Mouse (Mus musculus) urinary bladder, adult 2 months (tissue): Measurements from ENCODE around the gene Pkn1. TPM values are rescaled to one million over a fixed set of nuclear protein-coding genes. Genes with fewer than 3 reads are reported as not detected.

Source experiments
- DNase-seq: peaks from one replicate; pipeline ENCODE4 v3.0.0; 2022; ENCODE audit warnings: low spot score
- polyA plus RNA-seq: library from polyadenylated mRNA; depleted of rRNA; stranded (reverse); fragments of >200 nt; gene quantifications from 2 replicates; pipeline ENCODE4 v1.2.3, GENCODE M21; 2012

The Pkn1 gene
- polyA plus RNA-seq, 1 experiment, result 39.0 TPM

DNA sequence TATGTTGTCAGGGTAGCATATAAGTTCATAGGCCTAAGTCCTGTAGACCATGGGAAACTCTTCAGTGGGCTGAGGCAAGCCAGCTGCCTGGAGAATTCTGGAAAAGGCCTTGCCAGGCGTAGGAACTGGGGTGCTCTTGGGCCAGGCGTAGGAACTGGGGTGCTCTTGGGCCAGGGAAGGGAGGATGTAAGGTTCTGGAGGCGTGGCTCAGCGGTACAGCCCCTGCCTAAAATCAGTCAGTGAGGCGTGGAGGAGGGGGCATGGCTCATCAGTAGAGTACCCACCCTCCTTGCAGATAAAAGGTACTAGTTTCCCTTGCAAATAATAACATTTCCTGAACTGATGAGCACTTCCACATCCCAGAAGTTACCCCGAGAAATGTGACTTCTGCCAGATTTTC, 44.3 kb downstream of the Pkn1 start:
- DNase-seq, result no peak

- DNase-seq, result no peak
Measured at GRCm38 (mm10) chr8:83653662-83654017, 45.3 kb downstream of the Pkn1 start.

DNA sequence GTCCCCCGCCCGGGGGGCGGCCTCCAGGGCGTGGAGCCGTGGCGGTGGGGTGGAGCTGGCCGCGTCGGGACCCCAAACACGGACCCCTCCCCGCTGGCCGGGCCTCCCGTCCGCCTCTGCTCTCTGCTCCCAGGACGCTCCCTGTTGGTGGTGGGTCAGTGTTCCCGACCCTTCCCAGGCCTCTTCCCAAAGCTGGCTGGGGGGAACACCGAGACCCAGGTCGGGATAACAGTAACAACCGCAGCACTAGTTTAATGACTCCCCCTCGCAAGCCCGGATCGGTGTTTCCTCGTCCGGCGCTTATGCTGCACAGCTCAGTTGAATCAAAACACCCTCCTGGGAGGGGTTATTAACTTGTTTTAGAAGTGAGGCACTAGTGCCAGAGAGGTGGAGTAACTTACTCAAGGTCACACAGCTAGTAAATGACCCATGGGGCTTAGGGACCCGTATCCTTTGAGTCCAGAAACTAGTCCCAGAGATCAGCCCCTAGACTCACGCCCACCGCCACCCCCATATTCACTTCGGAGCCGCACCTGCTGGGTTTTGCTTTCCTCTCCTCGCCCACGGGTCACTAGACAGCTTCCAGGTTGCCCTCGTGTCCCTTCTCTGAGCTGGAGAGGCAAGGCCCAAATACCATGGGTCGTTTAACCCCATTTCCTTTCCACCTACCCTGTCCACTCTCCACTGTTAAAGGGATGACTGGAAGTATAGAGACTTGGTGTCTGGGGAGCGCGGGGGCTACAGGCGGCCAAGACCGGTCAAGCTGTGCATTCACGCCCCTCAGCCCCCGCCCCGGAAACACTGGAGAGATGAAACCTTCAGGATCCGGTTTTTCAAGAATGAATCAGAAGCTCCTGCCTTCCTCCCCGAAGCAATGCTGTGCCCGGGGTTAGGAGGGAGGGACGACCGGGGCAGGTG, 46.0 kb downstream of the Pkn1 start:
- no peak for DNase-seq

DNA sequence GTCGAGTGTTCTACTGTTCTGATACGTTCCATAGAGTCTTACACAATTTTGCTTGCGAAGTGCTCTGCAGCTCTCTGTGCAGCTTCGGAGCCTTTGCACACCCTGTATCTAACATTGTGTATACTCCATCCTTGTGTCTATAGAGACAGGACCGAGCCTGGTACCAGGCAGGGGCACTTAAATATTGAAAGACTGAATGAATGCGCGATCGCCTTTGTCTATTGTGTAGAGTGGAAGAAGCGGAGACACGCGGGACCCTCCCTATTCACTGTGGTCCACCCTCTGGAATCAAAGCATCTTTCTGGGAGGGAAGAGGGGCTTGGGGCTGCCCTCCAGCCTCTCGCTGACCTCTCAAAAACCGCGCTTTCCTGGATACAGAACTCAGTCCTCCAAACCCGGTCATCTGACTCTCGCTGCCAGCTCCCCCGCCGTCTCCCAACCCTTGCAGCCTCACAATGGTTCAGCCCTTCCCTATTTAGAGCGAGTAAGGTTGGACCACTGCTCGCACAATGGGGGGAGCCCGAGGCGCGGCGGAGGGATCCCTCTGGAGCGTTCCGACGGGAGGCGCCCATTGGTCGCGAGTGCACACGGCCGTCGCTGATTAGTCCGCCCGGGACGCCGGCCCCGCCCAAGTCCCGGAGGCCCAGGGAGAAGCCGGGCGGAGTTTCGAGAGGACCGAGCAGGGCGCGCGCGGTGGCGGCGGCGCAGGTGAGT, 46.8 kb downstream of the Pkn1 start, which contains the start of gene Gipc1:
Gene Gipc1 (plus strand): TSS at position 648 of the 714 bp plus-strand sequence.
- DNase-seq, result peak; percentile 91

GRCm38 (mm10) chr8:83649699-83650098, 49.3 kb downstream of the Pkn1 start:
- no peak for DNase-seq

- DNase-seq, result no peak
Measured at GRCm38 (mm10) chr8:83648031-83648430, 50.9 kb downstream of the Pkn1 start.

DNA sequence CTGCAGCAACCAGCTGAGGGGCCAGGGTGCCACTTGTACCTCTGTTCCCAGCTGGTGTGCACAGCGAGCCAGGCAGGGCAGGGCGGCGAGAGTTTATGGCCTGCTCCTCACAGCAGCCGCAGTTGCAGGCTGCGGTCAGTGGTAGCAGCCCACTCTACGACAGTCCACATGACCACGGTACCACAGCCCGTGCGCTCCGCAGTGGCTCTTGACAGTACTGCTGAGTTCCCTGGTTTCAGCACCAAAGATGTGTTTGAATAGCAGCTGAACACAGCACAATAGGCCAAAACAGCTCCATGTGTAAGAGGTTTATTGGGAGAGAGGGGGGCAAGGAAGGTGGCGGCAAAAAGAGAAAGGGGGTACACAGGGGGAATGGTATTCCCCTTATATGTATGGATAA, 51.5 kb downstream of the Pkn1 start:
- DNase-seq, result no peak

DNA sequence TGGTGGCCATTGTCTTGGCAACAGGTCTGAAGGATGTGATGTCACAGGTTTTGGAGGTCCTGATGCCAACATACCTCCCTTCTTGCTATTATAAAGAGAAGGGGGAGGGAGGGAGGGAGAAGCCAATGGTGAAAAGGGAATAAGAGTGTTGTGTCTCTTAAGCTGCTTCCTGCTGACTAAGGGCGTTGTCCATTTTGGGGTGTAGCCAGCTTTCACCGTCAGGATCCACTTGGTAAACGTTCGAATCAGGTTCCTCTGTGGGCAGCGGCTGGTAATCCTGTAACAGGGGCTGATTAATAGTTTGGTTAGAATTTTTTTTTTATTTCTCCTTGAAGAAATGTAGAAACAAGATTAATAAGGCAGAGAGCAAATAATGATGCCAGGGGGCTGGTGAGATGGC, 59.3 kb downstream of the Pkn1 start:
- DNase-seq, result no peak

DNA sequence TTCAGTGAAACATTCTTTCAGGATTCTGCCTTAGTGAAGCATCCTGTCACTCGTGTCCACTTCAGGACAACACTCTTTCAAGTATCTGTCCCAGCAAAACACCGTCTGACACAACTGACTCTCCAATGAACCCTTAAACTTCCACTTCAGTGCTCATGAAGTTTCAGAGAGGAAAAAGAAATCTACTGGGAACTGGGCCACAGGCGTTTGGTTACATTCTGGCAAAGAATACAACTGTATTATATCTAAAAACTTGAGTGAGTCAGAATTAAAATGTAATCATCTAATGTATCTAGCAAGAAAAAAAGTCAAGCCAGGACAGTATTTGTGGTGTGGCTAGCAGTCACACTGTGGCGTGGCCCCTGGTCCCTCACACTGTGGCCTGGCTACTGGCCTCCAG, 60.1 kb downstream of the Pkn1 start:
- DNase-seq, result no peak

GRCm38 (mm10) chr8:83632083-83632707, 66.8 kb downstream of the Pkn1 start:
- no peak for DNase-seq

- no peak for DNase-seq
Measured at GRCm38 (mm10) chr8:83625676-83626299, 73.2 kb downstream of the Pkn1 start.

DNA sequence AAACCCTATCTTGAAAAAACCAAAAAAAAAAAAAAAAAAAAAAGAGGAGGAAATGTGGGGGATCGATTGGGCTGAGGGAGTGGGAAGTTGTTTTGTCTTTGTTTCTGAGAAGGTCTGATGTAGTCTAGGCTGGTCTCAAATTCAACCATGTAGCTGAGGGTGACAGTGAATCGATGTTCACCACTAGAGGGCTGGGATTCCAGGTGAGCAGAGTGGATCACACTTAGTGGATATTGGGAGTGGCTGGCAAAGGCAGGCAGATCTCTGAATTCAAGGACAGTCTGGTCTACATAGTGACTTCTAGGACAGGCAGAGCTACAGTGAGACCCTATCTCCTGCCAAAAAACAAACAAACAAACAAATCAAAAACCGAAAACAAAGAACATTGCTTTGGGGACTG, 74.2 kb downstream of the Pkn1 start:
- no peak for DNase-seq

DNA sequence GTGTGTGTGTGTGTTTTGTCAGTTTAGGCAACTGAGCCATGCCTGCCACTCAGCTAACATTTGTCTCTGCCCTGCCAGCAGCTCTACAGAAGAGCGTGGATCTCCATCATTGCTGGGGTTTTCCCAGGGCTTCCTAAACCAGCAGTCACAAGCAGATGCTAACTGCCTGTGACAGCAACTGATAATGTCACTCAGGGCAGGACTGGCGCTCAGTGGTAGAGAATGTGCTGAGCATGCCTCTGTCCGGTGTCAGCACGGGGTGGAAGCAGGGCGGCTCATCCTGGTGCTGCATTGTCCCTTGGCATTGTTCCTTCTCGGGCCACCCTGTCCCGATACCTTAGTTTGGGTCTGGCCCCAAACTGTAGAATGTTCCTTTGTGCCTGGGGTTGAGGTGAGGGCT, 75.4 kb downstream of the Pkn1 start:
- no peak for DNase-seq

GRCm38 (mm10) chr8:83622389-83622989, 76.5 kb downstream of the Pkn1 start:
- peak; percentile 79 for DNase-seq

DNA sequence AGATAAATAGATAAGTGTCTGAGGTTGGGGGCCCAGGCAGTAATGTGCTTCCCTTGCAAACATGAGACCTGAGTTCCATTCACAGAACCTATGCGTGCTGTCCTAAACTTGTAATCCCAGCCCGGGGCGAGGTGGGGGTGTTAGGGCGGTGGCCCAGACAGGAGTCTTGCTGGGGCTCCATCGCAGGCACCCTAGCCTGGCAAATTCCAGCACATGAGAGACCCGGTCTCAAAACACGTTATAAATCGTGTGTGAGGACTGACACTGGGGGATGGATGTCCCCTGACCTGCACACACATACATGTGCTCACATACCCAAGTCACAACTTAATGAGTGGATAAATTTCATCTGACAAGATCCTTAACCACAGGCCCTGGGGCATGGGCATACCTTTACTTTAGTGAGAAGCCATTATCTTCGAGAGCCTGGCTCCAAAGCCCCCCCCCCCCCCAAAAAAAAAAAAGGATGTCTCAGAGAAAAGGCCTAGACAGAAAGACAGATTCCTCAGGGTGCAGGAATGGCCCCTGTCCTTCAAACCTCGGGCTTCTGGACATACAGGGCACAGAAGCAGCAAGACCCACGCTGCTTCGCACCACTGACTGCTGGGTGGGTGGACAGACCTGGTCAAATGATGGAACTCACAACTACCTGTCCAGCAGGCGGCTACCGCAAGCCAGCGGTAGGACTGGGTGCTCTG, 77.1 kb downstream of the Pkn1 start:
- DNase-seq, result no peak

- peak; percentile 36 for DNase-seq
Measured at GRCm38 (mm10) chr8:83619568-83620285, 79.3 kb downstream of the Pkn1 start.

DNA sequence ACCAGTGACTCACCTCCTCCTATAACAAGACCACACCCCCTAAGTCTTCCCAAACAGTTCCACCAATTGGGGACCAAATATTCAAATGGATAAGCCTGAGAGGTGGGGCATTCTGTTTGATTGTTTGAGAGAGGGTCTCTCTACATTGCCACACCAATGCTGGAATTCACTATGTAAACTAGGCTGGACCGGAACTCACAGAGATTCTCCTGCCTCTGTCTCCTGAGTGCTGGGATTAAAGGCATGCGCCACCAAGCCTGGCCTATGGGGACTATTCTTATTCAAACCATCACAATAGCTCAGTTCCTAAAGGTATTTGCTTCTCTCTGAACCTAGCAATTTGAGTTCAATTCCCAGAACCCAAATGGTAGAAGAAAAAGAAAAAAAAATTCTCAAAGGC, 80.4 kb downstream of the Pkn1 start:
- no peak for DNase-seq

DNA sequence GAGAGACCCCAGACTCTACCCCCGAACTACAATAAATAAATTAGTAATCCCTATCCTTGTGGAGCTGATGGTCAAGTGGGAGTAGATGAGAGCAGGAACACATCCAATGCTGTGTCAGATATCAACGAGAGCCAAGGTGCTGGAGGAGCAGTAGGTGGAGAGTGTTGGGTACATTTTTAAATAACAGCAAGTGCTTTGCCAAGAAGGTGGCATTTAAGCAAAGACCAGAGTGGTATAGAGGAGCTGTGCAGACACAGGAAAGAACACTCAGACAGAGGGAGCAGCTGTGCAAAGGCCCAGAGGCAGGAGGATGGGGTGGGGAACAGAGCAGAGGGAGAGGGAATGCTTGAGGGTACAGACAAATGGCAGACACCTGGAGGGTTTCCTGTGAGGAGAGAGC, 81.9 kb downstream of the Pkn1 start:
- DNase-seq, result no peak

- DNase-seq, result no peak
Measured at GRCm38 (mm10) chr8:83616625-83617024, 82.4 kb downstream of the Pkn1 start.
